Mouse (Mus musculus) erythroblast, embryonic 14.5 days (primary cell): ENCODE data around the gene Tfeb.

Experiments
- GATA1 ChIP-seq: IDR thresholded peaks from 2 replicates; pipeline ENCODE4 v1.6.1; 2012; ENCODE audit warnings: low read length, inconsistent platforms, mixed read lengths
- TAL1 ChIP-seq: IDR thresholded peaks from 3 replicates; pipeline ENCODE4 v1.6.1; 2012; ENCODE audit warnings: low read length, inconsistent platforms, mixed read lengths

DNA sequence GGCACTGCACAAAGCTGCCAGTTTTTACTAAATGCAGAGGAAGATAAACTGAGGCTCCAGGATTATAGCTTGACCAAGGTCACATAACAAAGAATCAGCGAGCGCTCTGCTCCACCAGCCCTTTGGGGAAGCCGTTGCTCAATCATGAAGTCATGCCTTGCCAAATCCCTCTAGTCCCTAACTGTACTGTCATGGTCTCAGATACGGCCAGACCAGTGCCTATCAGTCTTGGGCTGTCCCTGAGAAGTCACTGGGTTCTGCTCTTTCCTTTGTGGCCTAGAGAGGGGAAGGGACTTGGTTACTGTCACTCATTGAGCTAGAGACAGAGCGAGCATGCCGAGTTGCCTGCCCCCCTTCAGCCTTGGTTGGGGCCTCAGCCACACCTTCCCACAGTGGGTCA, 47.6 kb downstream of the Tfeb start:
- TF ChIP-seq GATA1 (no peak), TAL1 (no peak)
